Mouse (Mus musculus) limb, embryonic 12.5 days (tissue): ENCODE data around the gene Glb1l. TPM values are rescaled to one million over a fixed set of nuclear protein-coding genes. Genes with fewer than 3 reads are reported as not detected.

Experiments used
- ATAC-seq: fragments of 200-750 bp; cut with Nextera tagmentation; 2 replicates; pipeline ENCODE4 v1.8.0; 2017; ENCODE audit warnings: low read depth, moderate TSS enrichment; ENCODE audit not compliant: insufficient number of reproducible peaks, insufficient read depth, low FRiP score, low TSS enrichment
- H3K27ac ChIP-seq: fragments of 300-500 bp; sonication (generic); 2 replicates; pipeline ENCODE4 v1.5.1; 2016; ENCODE audit warnings: mild to moderate bottlenecking, moderate library complexity
- H3K27me3 ChIP-seq: fragments of 300-500 bp; sonication (generic); 2 replicates; pipeline ENCODE4 v1.6.1; 2016; ENCODE audit warnings: mild to moderate bottlenecking, moderate library complexity
- H3K36me3 ChIP-seq: fragments of 300-500 bp; sonication (generic); 2 replicates; pipeline ENCODE4 v1.6.1; 2016; ENCODE audit warnings: mild to moderate bottlenecking, moderate library complexity
- H3K4me1 ChIP-seq: fragments of 300-500 bp; sonication (generic); replicated peaks from 2 replicates; pipeline ENCODE4 v1.6.1; 2016
- H3K4me2 ChIP-seq: fragments of 300-500 bp; sonication (generic); 2 replicates; pipeline ENCODE4 v1.6.1; 2016; ENCODE audit warnings: mild to moderate bottlenecking, moderate library complexity
- H3K4me3 ChIP-seq: fragments of 300-500 bp; sonication (generic); replicated peaks from 2 replicates; pipeline ENCODE4 v1.5.1; 2016; ENCODE audit warnings: mild to moderate bottlenecking
- H3K9ac ChIP-seq: fragments of 300-500 bp; sonication (generic); replicated peaks from 2 replicates; pipeline ENCODE4 v1.6.1; 2016; ENCODE audit warnings: mild to moderate bottlenecking, moderate library complexity
- H3K9me3 ChIP-seq: fragments of 300-500 bp; sonication (generic); 2 replicates; pipeline ENCODE4 v1.6.1; 2016; ENCODE audit warnings: mild to moderate bottlenecking, moderate library complexity
- WGBS: fragments of 180-500 bp; shearing (Covaris S2); methylation state at CpG from one replicate; pipeline ENCODE4 v1.1.7; 2016; 5-methylcytosine and 5-hydroxymethylcytosine counted together
- polyA plus RNA-seq: library from polyadenylated mRNA; unstranded; fragments of >200 nt; fragmentation: Nextera tagmentation; extraction: Ambion mirVana; gene quantifications from 2 replicates; pipeline ENCODE4 v1.2.1, GENCODE M21; 2016

Gene Glb1l
- 19.3 and 20.6 TPM in 2 replicates for polyA plus RNA-seq

- Histone ChIP-seq H3K4me3 (peak within 1 kb of the TSS; percentile 97), H3K36me3 (peaks cover 37% of the 10 kb centered on the region), H3K9me3 (no peaks in the 10 kb centered on the region), H3K4me2 (peak within 1 kb of the TSS; percentile 92), H3K27ac (0 out of 2 replicates have a peak within 1 kb of the TSS, but pooled peaks have one; percentile 45), H3K4me1 (peaks cover 29% of the 10 kb centered on the region), H3K9ac (peak within 1 kb of the TSS; percentile 90), H3K27me3 (no peaks in the 10 kb centered on the region; the same call in 1 of the 2 replicates)
- 6% methylated on average over 42 of the region's 42 CpGs for WGBS
- ATAC-seq, result peak; percentile 75
These were observed at the start of gene Glb1l, which contains the start of gene Stk16 for GRCm38 (mm10) chr1:75210136-75211087. Gene Glb1l, minus strand, starts transcription at chr1:75210813. Gene Stk16, plus strand, starts transcription at chr1:75210838.

GRCm38 (mm10) chr1:75255516-75256046 is 45.0 kb upstream of the Glb1l start:
- Histone ChIP-seq H3K27ac (no peak overlapping the region), H3K9me3 (no peaks in the 10 kb centered on the region), H3K9ac (no peak overlapping the region), H3K4me3 (no peak overlapping the region), H3K36me3 (no peaks in the 10 kb centered on the region), H3K4me1 (peaks cover 10% of the 10 kb centered on the region; the same call in 1 of the 2 replicates), H3K4me2 (no peak overlapping the region), H3K27me3 (peaks cover 34% of the 10 kb centered on the region)
- ATAC-seq, result no peak
- WGBS, result 68% methylated on average over 10 of the region's 10 CpGs

- 70% methylated on average over 8 of the region's 8 CpGs for WGBS
- no peak overlapping the region for H3K9ac ChIP-seq
- no peak overlapping the region for H3K4me2 ChIP-seq
- H3K4me3 ChIP-seq, result no peak overlapping the region
- peaks cover 12% of the 10 kb centered on the region; the same call in 1 of the 2 replicates for H3K4me1 ChIP-seq
- H3K27me3 ChIP-seq, result peaks cover 30% of the 10 kb centered on the region
- H3K36me3 ChIP-seq, result no peaks in the 10 kb centered on the region
- H3K27ac ChIP-seq, result no peak overlapping the region
- H3K9me3 ChIP-seq, result no peaks in the 10 kb centered on the region
- ATAC-seq, result no peak
These were observed 44.0 kb upstream of the Glb1l start for GRCm38 (mm10) chr1:75254625-75255013.

GRCm38 (mm10) chr1:75253849-75254624 is 43.4 kb upstream of the Glb1l start:
- no peak overlapping the region for H3K4me2 ChIP-seq
- peaks cover 30% of the 10 kb centered on the region for H3K27me3 ChIP-seq
- H3K4me3 ChIP-seq, result no peak overlapping the region
- H3K9ac ChIP-seq, result no peak overlapping the region
- H3K36me3 ChIP-seq, result no peaks in the 10 kb centered on the region
- no peak for ATAC-seq
- 67% methylated on average over 16 of the region's 16 CpGs for WGBS
- H3K4me1 ChIP-seq, result peaks cover 12% of the 10 kb centered on the region; the same call in 1 of the 2 replicates
- H3K27ac ChIP-seq, result no peak overlapping the region
- H3K9me3 ChIP-seq, result no peaks in the 10 kb centered on the region

- no peaks in the 10 kb centered on the region for H3K36me3 ChIP-seq
- peaks cover 18% of the 10 kb centered on the region for H3K4me1 ChIP-seq
- H3K9ac ChIP-seq, result no peak overlapping the region
- H3K27me3 ChIP-seq, result peaks cover 30% of the 10 kb centered on the region
- ATAC-seq, result no peak
- no peak overlapping the region for H3K27ac ChIP-seq
- WGBS, result 72% methylated on average over 16 of the region's 16 CpGs
- no peak overlapping the region for H3K4me2 ChIP-seq
- no peak overlapping the region for H3K4me3 ChIP-seq
- H3K9me3 ChIP-seq, result no peaks in the 10 kb centered on the region
These were observed 42.4 kb upstream of the Glb1l start for GRCm38 (mm10) chr1:75253029-75253428.

- ATAC-seq, result no peak
- H3K4me2 ChIP-seq, result no peak overlapping the region
- H3K9ac ChIP-seq, result no peak overlapping the region
- no peaks in the 10 kb centered on the region for H3K36me3 ChIP-seq
- peaks cover 25% of the 10 kb centered on the region for H3K27me3 ChIP-seq
- H3K9me3 ChIP-seq, result no peaks in the 10 kb centered on the region
- H3K4me3 ChIP-seq, result no peak overlapping the region
- peaks cover 25% of the 10 kb centered on the region for H3K4me1 ChIP-seq
- no peak overlapping the region for H3K27ac ChIP-seq
- 69% methylated on average over 13 of the region's 13 CpGs for WGBS
These were observed 41.7 kb upstream of the Glb1l start for GRCm38 (mm10) chr1:75252308-75252707.

GRCm38 (mm10) chr1:75251112-75251970 is 40.7 kb upstream of the Glb1l start:
- no peak overlapping the region for H3K9ac ChIP-seq
- H3K27ac ChIP-seq, result no peak overlapping the region
- WGBS, result 5% methylated on average over 21 of the region's 22 CpGs
- ATAC-seq, result no peak
- H3K9me3 ChIP-seq, result no peaks in the 10 kb centered on the region
- H3K4me2 ChIP-seq, result peak overlapping the region; percentile 51
- H3K36me3 ChIP-seq, result no peaks in the 10 kb centered on the region
- H3K4me1 ChIP-seq, result peaks cover 25% of the 10 kb centered on the region
- H3K27me3 ChIP-seq, result peaks cover 21% of the 10 kb centered on the region
- peak overlapping the region; percentile 27 for H3K4me3 ChIP-seq

- Histone ChIP-seq H3K9ac (no peak overlapping the region), H3K9me3 (no peaks in the 10 kb centered on the region), H3K36me3 (no peaks in the 10 kb centered on the region), H3K4me1 (peaks cover 25% of the 10 kb centered on the region), H3K4me3 (no peak overlapping the region), H3K27ac (no peak overlapping the region), H3K27me3 (peaks cover 17% of the 10 kb centered on the region), H3K4me2 (no peak overlapping the region)
- ATAC-seq, result no peak
- WGBS, result 57% methylated on average over 3 of the region's 3 CpGs
These were observed 39.9 kb upstream of the Glb1l start for GRCm38 (mm10) chr1:75250498-75250897.

GRCm38 (mm10) chr1:75248041-75248772 is 37.6 kb upstream of the Glb1l start:
- Histone ChIP-seq H3K27me3 (peaks cover 12% of the 10 kb centered on the region), H3K4me1 (peaks cover 25% of the 10 kb centered on the region), H3K27ac (no peak overlapping the region), H3K4me3 (no peak overlapping the region), H3K9ac (peak overlapping the region; percentile 18; the same call in 1 of the 2 replicates), H3K4me2 (no peak overlapping the region), H3K9me3 (no peaks in the 10 kb centered on the region), H3K36me3 (peaks cover 13% of the 10 kb centered on the region; the same call in 1 of the 2 replicates)
- no peak for ATAC-seq
- WGBS, result 59% methylated on average over 9 of the region's 9 CpGs
